Mouse (Mus musculus): ENCODE results near the gene D17H6S53E.

- TF ChIP-seq POLR2A (IDR thresholded peaks at IDR 0.05; ENCODE audit: insufficient read depth, low read depth, low read length) (peak; percentile 65), CTCF (IDR thresholded peaks at IDR 0.05) (peak; percentile 12; the same call in 1 of the 2 replicates)
Measured at GRCm38 (mm10) chr17:35134801-35135590, 8.8 kb downstream of the D17H6S53E start, which contains the start of gene Bag6.

Measured in heart, adult 2 months (tissue).